Mouse (Mus musculus): ENCODE results near the gene Usp36. TPM values are rescaled to one million over a fixed set of nuclear protein-coding genes. Genes with fewer than 3 reads are reported as not detected.

Gene Usp36
- polyA plus RNA-seq, 1 experiment from 2014 or later: 17.4 TPM

DNA sequence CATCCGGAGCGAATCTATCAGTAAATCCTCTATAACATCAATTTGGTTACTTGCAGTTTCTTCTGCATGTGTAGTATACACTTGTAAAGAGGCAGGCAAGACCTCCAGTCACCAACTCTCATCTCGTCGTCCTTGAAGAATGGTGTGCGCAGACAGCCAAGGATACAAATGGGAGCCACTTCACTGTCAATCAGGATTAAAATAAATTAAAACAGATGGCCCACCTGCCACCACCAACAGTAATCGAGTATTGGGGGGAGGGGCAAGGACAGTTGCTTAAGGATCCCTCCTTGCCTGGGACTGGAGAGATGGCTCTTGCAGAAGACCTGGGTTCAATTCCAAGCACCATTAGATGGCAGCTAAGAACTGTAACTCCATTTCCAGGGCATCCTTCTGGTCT lies 2.6 kb upstream of the Usp36 start:
- Histone ChIP-seq H3K9me3 (no peaks in the 10 kb centered on the region), H3K4me3 (no peak overlapping the region), H3K27me3 (no peaks in the 10 kb centered on the region), H3K27ac (replicated peaks) (no peak overlapping the region), H3K4me2 (replicated peaks) (no peak overlapping the region), H3K36me3 (peaks cover under 1% of the 10 kb centered on the region; the same call in 1 of the 2 replicates), H3K9ac (replicated peaks) (no peak overlapping the region), H3K4me1 (peaks cover 18% of the 10 kb centered on the region)
- 50% methylated on average over 6 of the region's 6 CpGs for WGBS
- no peak for ATAC-seq (replicated peaks)

DNA sequence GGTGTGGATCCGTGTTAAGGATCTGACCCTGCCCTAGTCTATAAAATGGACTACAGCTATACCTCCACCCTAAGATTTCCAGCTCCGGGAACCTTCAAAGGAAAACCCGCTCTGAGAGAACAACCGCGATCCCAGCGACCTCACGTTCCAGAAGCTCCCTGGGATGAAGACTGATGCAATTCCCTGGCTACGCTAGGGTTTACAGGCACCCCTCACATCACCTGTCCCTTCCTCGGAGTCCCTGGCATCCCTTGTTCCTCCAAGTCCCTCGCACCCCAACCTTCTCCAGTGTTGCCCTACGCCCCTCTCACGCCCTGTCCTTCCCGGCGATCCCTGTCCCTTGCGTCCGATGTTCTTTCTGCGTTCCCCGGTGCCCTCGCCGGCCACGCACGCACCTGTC lies 482 bp downstream of the Usp36 start:
- peak overlapping the region; percentile 82 for H3K4me3 ChIP-seq
- no peaks in the 10 kb centered on the region for H3K9me3 ChIP-seq
- under 1% methylated on average over 22 of the region's 22 CpGs for WGBS
- H3K4me2 ChIP-seq (replicated peaks): peak overlapping the region; percentile 81
- peaks cover 26% of the 10 kb centered on the region for H3K36me3 ChIP-seq
- no peaks in the 10 kb centered on the region for H3K27me3 ChIP-seq
- H3K4me1 ChIP-seq: peaks cover 19% of the 10 kb centered on the region
- H3K27ac ChIP-seq (replicated peaks): peak overlapping the region; percentile 81
- ATAC-seq (replicated peaks): peak; percentile 30; the same call in 1 of the 2 replicates
- H3K9ac ChIP-seq (replicated peaks): peak overlapping the region; percentile 89

DNA sequence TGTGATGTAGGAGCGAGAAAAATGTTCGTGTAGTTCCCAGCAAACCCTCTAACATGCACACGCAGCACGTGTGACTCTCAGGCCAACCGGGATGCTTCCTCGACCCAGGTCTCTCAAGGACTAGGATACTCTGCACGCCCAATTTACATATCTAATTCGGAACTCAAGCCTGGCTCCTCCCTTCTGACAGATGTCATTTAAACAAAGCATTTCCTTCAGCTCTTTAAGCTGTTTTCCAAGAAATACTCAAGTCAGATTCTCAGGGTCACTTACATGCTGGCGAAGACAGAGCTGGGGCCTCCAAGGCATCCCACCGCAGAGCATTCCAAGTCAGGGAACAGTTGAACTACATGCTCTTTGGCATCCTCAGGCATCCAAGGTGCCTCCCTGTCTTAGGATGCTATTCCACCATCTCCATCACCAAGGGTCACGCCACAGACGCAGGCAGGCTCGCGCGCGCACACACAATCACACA lies 970 bp downstream of the Usp36 start:
- Histone ChIP-seq H3K4me2 (replicated peaks) (peak overlapping the region; percentile 81), H3K27me3 (no peaks in the 10 kb centered on the region), H3K27ac (replicated peaks) (peak overlapping the region; percentile 81), H3K4me1 (peaks cover 19% of the 10 kb centered on the region), H3K4me3 (peak overlapping the region; percentile 82), H3K9ac (replicated peaks) (peak overlapping the region; percentile 89), H3K9me3 (no peaks in the 10 kb centered on the region), H3K36me3 (peaks cover 31% of the 10 kb centered on the region)
- WGBS: under 1% methylated on average over 16 of the region's 16 CpGs
- ATAC-seq (replicated peaks): no peak

DNA sequence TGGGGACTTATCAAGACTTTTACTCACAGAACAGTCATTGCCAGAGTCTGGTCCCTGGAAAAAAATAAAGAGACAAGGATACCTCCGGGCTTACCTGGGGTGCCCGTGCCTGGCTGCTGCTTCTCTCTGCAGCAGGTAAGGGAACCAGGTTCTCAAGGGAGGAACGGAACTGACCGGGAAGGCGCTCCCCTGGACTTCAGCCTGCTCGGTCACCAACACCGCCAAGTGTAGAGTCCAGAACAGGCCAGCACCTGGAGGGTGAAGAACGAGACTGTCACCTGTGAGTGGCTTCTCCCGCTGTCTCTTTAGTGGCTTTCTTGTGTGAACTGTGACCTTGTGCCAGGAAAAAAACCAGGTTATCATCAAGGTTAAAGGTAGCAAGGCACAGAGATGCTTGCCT lies 2.5 kb downstream of the Usp36 start:
- H3K36me3 ChIP-seq: peaks cover 46% of the 10 kb centered on the region
- WGBS: 94% methylated on average over 9 of the region's 9 CpGs
- no peaks in the 10 kb centered on the region for H3K27me3 ChIP-seq
- H3K4me3 ChIP-seq: no peak overlapping the region
- no peak overlapping the region for H3K27ac ChIP-seq (replicated peaks)
- H3K4me2 ChIP-seq (replicated peaks): no peak overlapping the region
- ATAC-seq (replicated peaks): no peak
- H3K4me1 ChIP-seq: peaks cover 19% of the 10 kb centered on the region
- no peak overlapping the region for H3K9ac ChIP-seq (replicated peaks)
- no peaks in the 10 kb centered on the region for H3K9me3 ChIP-seq

DNA sequence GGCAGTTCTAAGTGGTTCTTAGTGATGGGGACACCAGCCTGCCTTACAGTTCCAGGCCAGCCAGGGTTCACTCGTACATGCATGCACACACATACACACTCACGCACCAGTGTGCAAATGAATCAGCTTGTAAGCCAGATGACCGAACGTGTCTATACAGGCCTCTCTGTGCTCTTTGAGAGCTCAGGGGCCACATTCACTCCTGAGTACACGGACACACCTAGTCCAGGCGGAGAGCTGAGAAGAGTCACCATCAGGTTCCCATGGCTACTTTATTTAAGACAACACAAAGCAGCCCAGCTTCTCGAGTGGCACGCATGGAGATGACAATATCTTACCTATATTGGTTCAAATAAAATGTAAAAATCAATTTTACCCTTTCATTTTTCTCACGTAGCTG lies 3.6 kb downstream of the Usp36 start:
- no peak for ATAC-seq (replicated peaks)
- Histone ChIP-seq H3K9ac (replicated peaks) (no peak overlapping the region), H3K27ac (replicated peaks) (no peak overlapping the region), H3K4me3 (no peak overlapping the region), H3K4me2 (replicated peaks) (no peak overlapping the region), H3K9me3 (no peaks in the 10 kb centered on the region), H3K36me3 (peaks cover 57% of the 10 kb centered on the region), H3K4me1 (peaks cover 19% of the 10 kb centered on the region), H3K27me3 (no peaks in the 10 kb centered on the region)
- WGBS: 93% methylated on average over 9 of the region's 9 CpGs

DNA sequence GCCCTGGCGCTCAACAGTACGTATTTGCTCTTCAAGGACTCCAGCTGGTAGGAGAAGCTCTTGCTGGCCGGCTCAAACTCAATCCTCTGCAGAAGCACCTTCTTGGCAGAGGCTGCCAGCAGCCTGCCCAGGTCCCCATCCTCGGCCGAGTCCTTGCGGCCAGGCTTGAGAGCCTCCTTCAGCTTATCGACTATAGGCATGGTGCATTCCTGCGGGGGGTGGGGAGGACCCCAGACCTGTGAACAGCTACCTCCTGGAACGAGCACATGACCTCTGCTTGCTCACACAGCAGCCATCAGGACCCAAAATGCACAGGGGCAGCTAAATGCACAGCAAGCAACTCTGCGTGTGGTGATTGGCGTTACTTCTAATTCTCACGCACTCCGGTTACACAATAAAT lies 4.3 kb downstream of the Usp36 start:
- peaks cover 60% of the 10 kb centered on the region for H3K36me3 ChIP-seq
- no peak for ATAC-seq (replicated peaks)

DNA sequence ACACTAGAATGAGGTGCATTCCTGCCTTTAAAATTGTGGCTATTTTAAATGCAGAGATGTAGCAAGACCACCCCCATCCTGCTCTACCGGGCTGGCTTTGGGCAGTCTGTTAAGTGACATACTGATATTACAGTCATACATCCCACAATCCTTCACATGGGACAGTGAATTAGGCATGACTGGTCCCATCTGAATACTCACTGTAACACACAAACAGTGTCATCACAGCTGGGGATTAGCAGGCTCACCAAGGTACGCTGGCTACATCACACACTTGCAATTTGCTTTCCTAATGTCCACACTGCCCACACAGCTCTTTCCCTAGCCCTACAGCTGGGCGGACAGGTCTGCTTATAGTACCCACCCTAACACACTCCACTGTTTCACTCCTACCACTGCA lies 9.8 kb downstream of the Usp36 start:
- WGBS: 98% methylated on average over 3 of the region's 3 CpGs
- no peaks in the 10 kb centered on the region for H3K4me1 ChIP-seq
- no peak overlapping the region for H3K9ac ChIP-seq (replicated peaks)
- no peak overlapping the region for H3K4me3 ChIP-seq
- no peak overlapping the region for H3K4me2 ChIP-seq (replicated peaks)
- H3K9me3 ChIP-seq: no peaks in the 10 kb centered on the region
- no peak for ATAC-seq (replicated peaks)
- no peak overlapping the region for H3K27ac ChIP-seq (replicated peaks)
- H3K36me3 ChIP-seq: peaks cover 86% of the 10 kb centered on the region
- H3K27me3 ChIP-seq: no peaks in the 10 kb centered on the region

More for the DNA sequence above, 4.3 kb downstream of the Usp36 start:
- Histone ChIP-seq H3K27me3 (no peaks in the 10 kb centered on the region), H3K9me3 (no peaks in the 10 kb centered on the region), H3K27ac (replicated peaks) (no peak overlapping the region), H3K4me1 (peaks cover 17% of the 10 kb centered on the region), H3K4me2 (replicated peaks) (no peak overlapping the region), H3K4me3 (no peak overlapping the region), H3K9ac (replicated peaks) (no peak overlapping the region)
- WGBS: 91% methylated on average over 13 of the region's 13 CpGs

DNA sequence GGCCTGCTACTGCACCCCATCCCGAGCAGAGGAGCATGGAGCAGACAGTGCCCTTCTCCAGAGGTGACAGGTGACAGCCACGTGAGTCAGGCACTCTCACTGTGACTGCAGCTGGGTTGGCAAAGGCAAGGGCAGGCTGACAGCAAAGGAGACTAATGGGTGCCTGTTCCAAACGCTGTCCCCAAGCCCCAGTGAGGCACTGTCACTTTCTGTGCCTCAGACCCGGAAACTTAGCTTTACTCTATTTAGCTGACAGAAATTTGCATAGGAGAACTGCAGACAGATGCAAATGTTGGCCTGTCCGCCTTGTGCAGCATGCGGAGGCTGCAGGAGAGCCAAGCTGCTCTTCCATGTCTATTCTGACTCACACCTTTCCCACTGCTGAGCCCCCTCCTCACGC lies 13.7 kb downstream of the Usp36 start:
- Histone ChIP-seq H3K4me1 (no peaks in the 10 kb centered on the region), H3K9ac (replicated peaks) (no peak overlapping the region), H3K4me3 (no peak overlapping the region), H3K9me3 (no peaks in the 10 kb centered on the region), H3K36me3 (peaks cover 81% of the 10 kb centered on the region), H3K4me2 (replicated peaks) (no peak overlapping the region), H3K27ac (replicated peaks) (no peak overlapping the region), H3K27me3 (no peaks in the 10 kb centered on the region)
- WGBS: 87% methylated on average over 7 of the region's 7 CpGs
- ATAC-seq (replicated peaks): no peak

DNA sequence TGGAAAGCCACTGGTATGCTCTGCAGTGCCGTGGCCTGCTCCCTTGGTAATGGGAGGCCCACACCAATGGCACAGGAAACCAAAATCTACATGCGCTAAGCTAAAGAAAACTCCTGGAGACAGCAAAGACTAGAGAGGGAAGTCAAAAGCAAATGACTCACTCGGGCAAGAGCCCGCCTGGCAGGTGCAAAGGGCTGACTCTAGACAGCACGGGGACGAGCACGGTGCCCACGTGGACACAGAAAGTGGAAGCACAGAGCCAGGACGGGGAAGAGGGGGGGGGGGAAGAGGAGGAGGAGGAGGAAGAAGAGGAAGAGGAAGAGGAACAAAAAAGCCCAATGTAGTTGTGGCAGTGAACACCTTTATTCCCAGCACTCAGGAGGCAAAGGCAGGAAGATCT lies 15.0 kb downstream of the Usp36 start:
- no peak overlapping the region for H3K9ac ChIP-seq (replicated peaks)
- peaks cover 89% of the 10 kb centered on the region for H3K36me3 ChIP-seq
- no peaks in the 10 kb centered on the region for H3K9me3 ChIP-seq
- no peaks in the 10 kb centered on the region for H3K4me1 ChIP-seq
- H3K27ac ChIP-seq (replicated peaks): no peak overlapping the region
- H3K27me3 ChIP-seq: no peaks in the 10 kb centered on the region
- WGBS: 92% methylated on average over 9 of the region's 9 CpGs
- no peak for ATAC-seq (replicated peaks)
- H3K4me2 ChIP-seq (replicated peaks): no peak overlapping the region
- H3K4me3 ChIP-seq: no peak overlapping the region

DNA sequence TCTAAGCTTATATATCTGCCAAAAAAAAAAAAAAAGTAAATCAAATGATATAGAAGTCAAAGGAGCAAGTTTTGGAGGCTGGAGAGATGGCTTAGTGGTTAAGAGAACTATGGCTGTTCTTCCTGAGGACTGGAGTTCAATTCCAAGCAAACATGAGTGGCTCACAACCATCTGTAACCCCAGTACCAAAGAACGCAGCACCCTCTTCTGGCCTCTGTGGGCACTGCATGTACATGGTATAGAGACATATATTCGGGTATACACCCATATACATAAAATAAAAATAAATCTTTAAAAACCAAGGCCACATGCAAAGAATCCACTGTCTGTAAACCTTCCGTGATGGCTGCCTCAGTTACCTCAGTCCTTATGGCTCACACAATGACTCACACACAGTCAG lies 20.2 kb downstream of the Usp36 start:
- no peaks in the 10 kb centered on the region for H3K9me3 ChIP-seq
- H3K27me3 ChIP-seq: no peaks in the 10 kb centered on the region
- no peak overlapping the region for H3K4me2 ChIP-seq (replicated peaks)
- no peak for ATAC-seq (replicated peaks)
- 91% methylated on average over 3 of the region's 3 CpGs for WGBS
- no peak overlapping the region for H3K4me3 ChIP-seq
- H3K4me1 ChIP-seq: no peaks in the 10 kb centered on the region
- peaks cover 82% of the 10 kb centered on the region for H3K36me3 ChIP-seq
- no peak overlapping the region for H3K27ac ChIP-seq (replicated peaks)
- no peak overlapping the region for H3K9ac ChIP-seq (replicated peaks)

DNA sequence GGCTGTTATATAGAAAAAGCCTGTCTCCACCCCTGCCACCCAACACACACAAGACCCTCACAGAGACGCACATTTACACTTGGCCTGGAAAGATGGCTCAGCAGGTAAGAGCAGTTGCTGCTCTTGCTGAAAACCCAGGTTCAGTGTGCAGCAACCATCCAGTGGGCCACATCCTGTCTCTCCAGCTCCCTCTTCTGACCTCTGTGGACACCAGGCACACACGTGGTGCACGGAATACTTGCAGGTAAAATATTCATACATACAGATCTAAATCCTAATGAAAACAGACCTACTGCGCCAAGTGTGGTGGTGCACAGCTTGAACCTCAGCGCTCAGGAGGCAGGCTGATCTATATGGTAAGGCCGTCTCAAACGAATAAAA lies 23.4 kb downstream of the Usp36 start:
- H3K9ac ChIP-seq (replicated peaks): no peak overlapping the region
- no peaks in the 10 kb centered on the region for H3K4me1 ChIP-seq
- H3K4me2 ChIP-seq (replicated peaks): no peak overlapping the region
- H3K27me3 ChIP-seq: no peaks in the 10 kb centered on the region
- ATAC-seq (replicated peaks): no peak
- H3K27ac ChIP-seq (replicated peaks): no peak overlapping the region
- peaks cover 87% of the 10 kb centered on the region for H3K36me3 ChIP-seq
- 90% methylated on average over 7 of the region's 7 CpGs for WGBS
- H3K9me3 ChIP-seq: no peaks in the 10 kb centered on the region
- no peak overlapping the region for H3K4me3 ChIP-seq

DNA sequence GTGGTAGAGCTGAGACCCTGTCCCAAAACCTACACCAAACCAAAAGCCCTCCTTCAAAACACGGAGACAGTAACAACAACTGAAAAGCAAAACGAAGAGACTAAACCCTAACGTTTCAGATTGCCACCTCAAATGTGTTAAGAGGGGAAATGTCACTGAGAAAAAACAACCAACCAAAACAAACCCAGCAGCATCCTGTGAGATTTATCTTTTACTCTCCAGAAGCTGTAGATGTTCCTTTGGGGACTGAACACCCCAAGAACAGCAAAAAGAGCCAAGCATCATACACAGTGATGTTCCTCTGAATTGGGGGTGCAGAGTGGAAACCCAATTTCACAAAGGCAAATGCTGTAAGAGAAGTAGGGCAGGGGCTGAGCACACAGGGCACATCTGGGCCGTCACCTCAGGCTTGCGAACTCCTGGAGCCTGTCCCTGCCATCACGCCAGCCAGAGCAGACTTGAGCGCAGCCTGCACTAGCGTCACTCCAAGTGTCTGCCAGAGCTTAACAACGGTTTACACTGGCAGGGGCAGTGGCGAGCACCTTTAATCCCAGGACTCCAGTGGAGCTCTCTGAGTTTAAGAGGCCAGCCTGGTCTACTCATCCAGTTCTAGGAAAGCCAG lies 23.9 kb downstream of the Usp36 start:
- ATAC-seq (replicated peaks): no peak
- no peak overlapping the region for H3K9ac ChIP-seq (replicated peaks)
- WGBS: 92% methylated on average over 10 of the region's 10 CpGs
- H3K4me1 ChIP-seq: no peaks in the 10 kb centered on the region
- H3K27ac ChIP-seq (replicated peaks): no peak overlapping the region
- peaks cover 86% of the 10 kb centered on the region for H3K36me3 ChIP-seq
- H3K9me3 ChIP-seq: no peaks in the 10 kb centered on the region
- H3K27me3 ChIP-seq: no peaks in the 10 kb centered on the region
- H3K4me2 ChIP-seq (replicated peaks): no peak overlapping the region
- H3K4me3 ChIP-seq: no peak overlapping the region

DNA sequence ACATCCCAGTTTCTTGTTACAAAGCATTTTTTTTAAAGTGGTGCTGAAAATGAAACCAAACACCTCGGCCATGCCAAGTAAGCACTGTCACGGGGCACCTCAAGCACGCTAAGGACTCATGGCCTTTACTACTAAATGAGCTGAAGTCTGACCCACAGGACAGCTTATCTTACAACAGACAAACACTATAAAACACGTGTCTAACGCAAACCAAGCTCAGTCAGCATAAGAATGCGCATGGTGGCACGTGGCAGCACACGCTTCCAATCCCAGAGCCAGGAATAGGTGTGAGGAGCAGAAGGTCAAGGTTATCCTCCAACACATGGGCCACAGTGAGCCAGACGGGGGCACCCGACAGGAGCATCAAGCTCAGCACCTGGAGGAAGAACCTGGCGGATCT lies 24.4 kb downstream of the Usp36 start:
- Histone ChIP-seq H3K9ac (replicated peaks) (no peak overlapping the region), H3K4me3 (no peak overlapping the region), H3K4me2 (replicated peaks) (no peak overlapping the region), H3K9me3 (no peaks in the 10 kb centered on the region), H3K36me3 (peaks cover 88% of the 10 kb centered on the region), H3K4me1 (no peaks in the 10 kb centered on the region), H3K27ac (replicated peaks) (no peak overlapping the region), H3K27me3 (no peaks in the 10 kb centered on the region)
- no peak for ATAC-seq (replicated peaks)
- WGBS: 92% methylated on average over 11 of the region's 11 CpGs

Data from forebrain, embryonic 15.5 days (tissue).